Mouse (Mus musculus) hindbrain, embryonic 11.5 days (tissue): ENCODE data around the gene Sez6l. TPM values are rescaled to one million over a fixed set of nuclear protein-coding genes. Genes with fewer than 3 reads are reported as not detected.

Experiments
- ATAC-seq: fragments of 200-750 bp; cut with Nextera tagmentation; 2 replicates; pipeline ENCODE4 v1.8.0; 2017; ENCODE audit warnings: mild to moderate bottlenecking, moderate TSS enrichment, moderate library complexity; ENCODE audit not compliant: low FRiP score
- DNase-seq: peaks from one replicate; pipeline ENCODE4 v3.0.0-alpha.2; 2015; ENCODE audit warnings: low spot score
- H3K27ac ChIP-seq: fragments of 300-500 bp; sonication (generic); 2 replicates; pipeline ENCODE4 v1.5.1; 2014; ENCODE audit warnings: mild to moderate bottlenecking, low read depth, low read length
- H3K27me3 ChIP-seq: fragments of 300-500 bp; sonication (generic); 2 replicates; pipeline ENCODE4 v1.6.1; 2014; ENCODE audit warnings: mild to moderate bottlenecking, low read length, moderate library complexity, mixed read lengths; ENCODE audit not compliant: control insufficient read depth, insufficient read depth
- H3K36me3 ChIP-seq: fragments of 300-500 bp; sonication (generic); 2 replicates; pipeline ENCODE4 v1.6.1; 2014; ENCODE audit warnings: mild to moderate bottlenecking, low read length, moderate library complexity, mixed read lengths; ENCODE audit not compliant: control insufficient read depth, insufficient read depth
- H3K4me1 ChIP-seq: fragments of 300-500 bp; sonication (generic); replicated peaks from 2 replicates; pipeline ENCODE4 v1.6.1; 2014; ENCODE audit warnings: low read length, mixed read lengths; ENCODE audit not compliant: control insufficient read depth, insufficient read depth
- H3K4me2 ChIP-seq: fragments of 300-500 bp; sonication (generic); replicated peaks from 2 replicates; pipeline ENCODE4 v1.6.1; 2014; ENCODE audit warnings: mild to moderate bottlenecking, low read depth, low read length
- H3K4me3 ChIP-seq: fragments of 300-500 bp; sonication (generic); 2 replicates; pipeline ENCODE4 v1.5.1; 2014; ENCODE audit warnings: low read depth, low read length
- H3K9ac ChIP-seq: fragments of 300-500 bp; sonication (generic); 2 replicates; pipeline ENCODE4 v1.6.1; 2014; ENCODE audit warnings: low read depth, low read length
- H3K9me3 ChIP-seq: fragments of 300-500 bp; sonication (generic); 2 replicates; pipeline ENCODE4 v1.6.1; 2016; ENCODE audit warnings: low read length; ENCODE audit not compliant: control insufficient read depth
- WGBS: fragments of 180-500 bp; shearing (Covaris S2); extraction: QIAGEN DNeasy Blood & Tissue Kit; methylation state at CpG from one replicate; pipeline ENCODE4 v1.1.7; 2014; 5-methylcytosine and 5-hydroxymethylcytosine counted together
- polyA plus RNA-seq: library from polyadenylated mRNA; unstranded; fragments of >200 nt; fragmentation: Nextera tagmentation; extraction: Ambion mirVana; gene quantifications from 2 replicates; pipeline ENCODE4 v1.2.1, GENCODE M21; 2014

The Sez6l gene
- polyA plus RNA-seq, 1 experiment from 2014 or later, result 5.1 TPM

GRCm38 (mm10) chr5:112573916-112574315 lies 3.1 kb downstream of the Sez6l start:
- no peaks in the 10 kb centered on the region for H3K36me3 ChIP-seq
- ATAC-seq (peak; percentile 48; the same call in 1 of the 2 replicates), DNase-seq (peak; percentile 77)
- no peak overlapping the region for H3K4me2 ChIP-seq
- no peaks in the 10 kb centered on the region for H3K9me3 ChIP-seq
- H3K27me3 ChIP-seq, result peaks cover 38% of the 10 kb centered on the region
- no peak overlapping the region for H3K4me3 ChIP-seq
- H3K4me1 ChIP-seq, result peaks cover 9% of the 10 kb centered on the region
- 7% methylated on average over 8 of the region's 8 CpGs for WGBS
- H3K27ac ChIP-seq, result no peak overlapping the region
- H3K9ac ChIP-seq, result no peak overlapping the region

- Histone ChIP-seq H3K36me3 (no peaks in the 10 kb centered on the region), H3K27me3 (peaks cover 24% of the 10 kb centered on the region), H3K4me2 (no peak overlapping the region), H3K9me3 (no peaks in the 10 kb centered on the region), H3K4me3 (no peak overlapping the region), H3K9ac (no peak overlapping the region), H3K27ac (no peak overlapping the region), H3K4me1 (peaks cover 4% of the 10 kb centered on the region; the same call in 1 of the 2 replicates)
- DNase-seq (no peak), ATAC-seq (no peak)
- WGBS, result 64% methylated on average over 2 of the region's 2 CpGs
These were observed 4.8 kb downstream of the Sez6l start for GRCm38 (mm10) chr5:112572217-112572616.

DNA sequence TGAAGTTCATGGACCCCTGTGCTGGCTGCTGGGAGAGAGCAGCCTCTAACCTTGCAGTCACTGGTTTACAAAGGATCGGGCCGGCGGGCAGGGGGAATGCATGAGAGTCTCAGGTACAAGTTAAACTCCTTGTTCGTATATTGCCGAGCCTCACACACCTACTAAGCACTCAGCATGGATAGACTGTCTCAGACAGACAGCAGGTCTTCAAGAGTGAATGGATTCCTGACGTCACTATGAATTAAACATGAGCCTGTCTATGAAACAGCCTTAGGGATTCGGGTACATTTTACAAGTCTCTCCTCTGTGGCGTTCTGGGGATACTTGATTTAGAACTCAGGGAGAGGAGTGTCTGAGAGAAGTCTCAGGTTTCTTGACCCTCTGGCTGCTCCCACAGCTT lies 11.5 kb downstream of the Sez6l start:
- H3K4me1 ChIP-seq, result peaks cover 6% of the 10 kb centered on the region; the same call in 1 of the 2 replicates
- no peak overlapping the region for H3K27ac ChIP-seq
- no peak overlapping the region for H3K4me2 ChIP-seq
- WGBS, result 57% methylated on average over 8 of the region's 8 CpGs
- ATAC-seq, result no peak
- DNase-seq, result no peak
- no peak overlapping the region for H3K4me3 ChIP-seq
- no peaks in the 10 kb centered on the region for H3K27me3 ChIP-seq
- no peak overlapping the region for H3K9ac ChIP-seq
- no peaks in the 10 kb centered on the region for H3K36me3 ChIP-seq
- no peaks in the 10 kb centered on the region for H3K9me3 ChIP-seq

GRCm38 (mm10) chr5:112565083-112565482 lies 11.9 kb downstream of the Sez6l start:
- Histone ChIP-seq H3K4me3 (no peak overlapping the region), H3K27me3 (no peaks in the 10 kb centered on the region), H3K9ac (no peak overlapping the region), H3K27ac (no peak overlapping the region), H3K9me3 (no peaks in the 10 kb centered on the region), H3K36me3 (no peaks in the 10 kb centered on the region), H3K4me2 (no peak overlapping the region), H3K4me1 (peaks cover 6% of the 10 kb centered on the region; the same call in 1 of the 2 replicates)
- 90% methylated on average over 17 of the region's 17 CpGs for WGBS
- DNase-seq (no peak), ATAC-seq (no peak)

GRCm38 (mm10) chr5:112560869-112561499 lies 16.0 kb downstream of the Sez6l start:
- Histone ChIP-seq H3K4me3 (no peak overlapping the region), H3K4me2 (no peak overlapping the region)

GRCm38 (mm10) chr5:112560139-112560538 lies 16.8 kb downstream of the Sez6l start:
- Histone ChIP-seq H3K9me3 (no peaks in the 10 kb centered on the region), H3K4me1 (0 out of 2 replicates have a peak, but pooled peaks cover 2% of the 10 kb centered on the region), H3K4me2 (no peak overlapping the region), H3K36me3 (no peaks in the 10 kb centered on the region), H3K4me3 (no peak overlapping the region), H3K27ac (no peak overlapping the region), H3K27me3 (peaks cover 3% of the 10 kb centered on the region; the same call in 1 of the 2 replicates), H3K9ac (no peak overlapping the region)
- no peak for DNase-seq
- 83% methylated on average over 16 of the region's 16 CpGs for WGBS
- ATAC-seq, result no peak

More at GRCm38 (mm10) chr5:112560869-112561499, 16.0 kb downstream of the Sez6l start:
- Histone ChIP-seq H3K9ac (no peak overlapping the region), H3K9me3 (no peaks in the 10 kb centered on the region), H3K27ac (peak overlapping the region; percentile 51), H3K36me3 (no peaks in the 10 kb centered on the region), H3K27me3 (peaks cover 3% of the 10 kb centered on the region; the same call in 1 of the 2 replicates), H3K4me1 (peaks cover 6% of the 10 kb centered on the region; the same call in 1 of the 2 replicates)
- 46% methylated on average over 15 of the region's 15 CpGs for WGBS
- DNase-seq (no peak), ATAC-seq (peak; percentile 64)

DNA sequence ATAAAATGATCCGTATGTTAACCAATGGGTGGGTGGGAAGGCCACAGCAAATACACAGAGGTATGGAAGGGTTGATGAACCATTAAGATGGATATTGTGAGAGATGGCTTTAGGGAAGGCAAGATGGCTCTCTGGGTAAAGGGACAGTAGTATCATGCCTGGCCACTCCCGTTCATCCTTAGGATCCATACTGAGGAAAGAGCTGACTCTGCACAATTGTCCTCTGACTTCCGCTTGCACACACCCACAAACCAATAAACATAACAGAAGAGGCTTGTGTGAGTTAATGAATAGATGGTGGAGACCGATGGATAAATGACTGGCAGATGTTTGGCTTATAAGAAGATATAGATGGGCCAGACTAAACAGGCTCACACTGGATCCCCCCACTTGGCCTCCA lies 19.6 kb downstream of the Sez6l start:
- Histone ChIP-seq H3K27me3 (peaks cover 3% of the 10 kb centered on the region; the same call in 1 of the 2 replicates), H3K9ac (no peak overlapping the region), H3K4me3 (no peak overlapping the region), H3K36me3 (no peaks in the 10 kb centered on the region), H3K27ac (no peak overlapping the region), H3K4me1 (0 out of 2 replicates have a peak, but pooled peaks cover 2% of the 10 kb centered on the region), H3K9me3 (no peaks in the 10 kb centered on the region), H3K4me2 (no peak overlapping the region)
- 80% methylated on average over 4 of the region's 4 CpGs for WGBS
- DNase-seq, result no peak
- ATAC-seq, result no peak

- DNase-seq (no peak), ATAC-seq (no peak)
- no peak overlapping the region for H3K4me3 ChIP-seq
- H3K27ac ChIP-seq, result no peak overlapping the region
- peaks cover 3% of the 10 kb centered on the region; the same call in 1 of the 2 replicates for H3K27me3 ChIP-seq
- H3K9me3 ChIP-seq, result no peaks in the 10 kb centered on the region
- H3K4me1 ChIP-seq, result peaks cover 7% of the 10 kb centered on the region; the same call in 1 of the 2 replicates
- H3K9ac ChIP-seq, result no peak overlapping the region
- 79% methylated on average over 3 of the region's 3 CpGs for WGBS
- H3K4me2 ChIP-seq, result no peak overlapping the region
- H3K36me3 ChIP-seq, result no peaks in the 10 kb centered on the region
These were observed 20.3 kb downstream of the Sez6l start for GRCm38 (mm10) chr5:112556640-112557039.

- Histone ChIP-seq H3K27me3 (peaks cover 3% of the 10 kb centered on the region; the same call in 1 of the 2 replicates), H3K27ac (no peak overlapping the region), H3K36me3 (no peaks in the 10 kb centered on the region), H3K4me3 (no peak overlapping the region), H3K4me2 (no peak overlapping the region), H3K4me1 (peaks cover 7% of the 10 kb centered on the region), H3K9me3 (no peaks in the 10 kb centered on the region), H3K9ac (no peak overlapping the region)
- WGBS, result 73% methylated on average over 10 of the region's 10 CpGs
- ATAC-seq, result no peak
- no peak for DNase-seq
These were observed 22.5 kb downstream of the Sez6l start for GRCm38 (mm10) chr5:112554508-112554907.
